Mouse (Mus musculus) heart, postnatal 0 days (tissue): ENCODE measurements around the gene Tmem205.

Source experiments
- CTCF ChIP-seq: IDR thresholded peaks from 2 replicates; pipeline ENCODE4 v1.5.1; 2016; ENCODE audit warnings: antibody characterized with exemption, control low read depth, low read depth
- EP300 ChIP-seq: IDR thresholded peaks from 2 replicates; pipeline ENCODE4 v1.6.1; 2016; ENCODE audit warnings: antibody characterized with exemption, low read depth

DNA sequence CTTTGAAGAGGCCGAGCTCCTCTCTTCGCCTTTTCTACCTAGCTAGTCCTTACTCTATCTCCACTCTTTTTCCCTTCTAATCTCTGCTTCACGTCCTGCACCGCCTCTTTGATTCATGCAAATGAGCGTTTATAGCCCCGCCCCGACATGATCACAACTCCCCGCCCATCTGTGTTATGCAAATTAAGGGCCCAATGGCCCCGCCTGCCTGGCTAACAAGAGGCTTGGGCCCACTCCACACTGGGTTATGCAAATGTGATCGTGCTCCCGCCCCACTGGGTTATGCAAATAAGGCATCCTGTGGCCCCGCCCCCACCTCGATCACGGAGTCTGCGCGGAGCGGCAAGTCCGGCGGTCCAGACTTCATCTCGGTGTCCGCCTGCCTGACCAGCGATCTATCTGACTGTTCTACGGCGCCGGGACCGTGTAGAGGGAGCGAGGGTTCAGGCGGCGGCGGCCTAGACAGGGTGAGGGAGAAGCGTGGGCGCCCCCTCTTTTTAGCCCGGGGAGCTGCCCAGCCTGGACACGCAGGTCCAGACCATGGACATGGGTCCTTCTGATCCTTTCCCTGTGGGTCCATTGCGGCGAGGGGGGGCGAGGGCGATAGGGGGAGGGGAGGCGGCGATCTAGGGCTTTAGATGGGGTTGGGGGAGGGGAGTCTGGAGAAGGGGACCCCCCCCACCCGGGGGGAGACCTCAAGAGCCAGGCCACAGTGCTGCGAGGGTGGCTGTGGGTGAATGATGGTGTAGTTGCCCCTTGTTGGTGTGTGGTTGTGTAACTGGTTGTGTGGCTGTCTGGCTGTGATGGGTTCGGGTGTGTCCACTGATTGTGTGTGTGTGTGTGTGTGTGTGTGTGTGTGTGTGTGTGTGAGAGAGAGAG, 9.6 kb upstream of the Tmem205 start, which contains the start of gene Plppr2:
- no peak for TF ChIP-seq CTCF
- no peak for TF ChIP-seq EP300
